Mouse (Mus musculus) frontal cortex, postnatal 25 days (tissue): Measurements from ENCODE around the gene Tmprss9.
A peak's percentile ranks its signal among the peaks of the same experiment; 100 is the strongest.

Source experiments
- DNase-seq, 2 experiments: peaks; one replicate each; pipeline ENCODE4 v3.0.0; 2022; ENCODE audit warnings: low spot score in 2 of 2

Gene Tmprss9

GRCm38 (mm10) chr10:80887181-80887580 is 15.5 kb downstream of the Tmprss9 start:
- DNase-seq, result no peak

GRCm38 (mm10) chr10:80895100-80895499 is 23.5 kb downstream of the Tmprss9 start:
- no peak for DNase-seq

- no peak for DNase-seq
These were observed 24.0 kb downstream of the Tmprss9 start for GRCm38 (mm10) chr10:80895697-80896096.

- no peak for DNase-seq
These were observed 25.2 kb downstream of the Tmprss9 start for GRCm38 (mm10) chr10:80896581-80897485.

- peak; percentile 29 to 49 for DNase-seq
These were observed 26.3 kb downstream of the Tmprss9 start for GRCm38 (mm10) chr10:80897861-80898510.

GRCm38 (mm10) chr10:80899074-80899473 is 27.4 kb downstream of the Tmprss9 start:
- no peak for DNase-seq

- no peak for DNase-seq
These were observed 28.1 kb downstream of the Tmprss9 start for GRCm38 (mm10) chr10:80899591-80900317.

- peak; percentile 96 to 97 for DNase-seq
These were observed 28.9 kb downstream of the Tmprss9 start, which contains the start of gene Timm13 for GRCm38 (mm10) chr10:80900318-80901247. Gene Timm13, minus strand, starts transcription at chr10:80900969.

- no peak for DNase-seq
These were observed 30.0 kb downstream of the Tmprss9 start for GRCm38 (mm10) chr10:80901409-80902272.

GRCm38 (mm10) chr10:80902273-80902940 is 30.8 kb downstream of the Tmprss9 start:
- DNase-seq, result no peak

GRCm38 (mm10) chr10:80903282-80903681 is 31.6 kb downstream of the Tmprss9 start:
- no peak for DNase-seq

- DNase-seq, result no peak
These were observed 32.5 kb downstream of the Tmprss9 start for GRCm38 (mm10) chr10:80904004-80904693.

GRCm38 (mm10) chr10:80904709-80905108 is 33.1 kb downstream of the Tmprss9 start:
- DNase-seq, result no peak

- no peak for DNase-seq
These were observed 37.9 kb downstream of the Tmprss9 start for GRCm38 (mm10) chr10:80909375-80910162.

GRCm38 (mm10) chr10:80911354-80911753 is 39.7 kb downstream of the Tmprss9 start:
- DNase-seq, result no peak

GRCm38 (mm10) chr10:80911891-80912290 is 40.2 kb downstream of the Tmprss9 start:
- no peak for DNase-seq

GRCm38 (mm10) chr10:80913364-80914011 is 41.8 kb downstream of the Tmprss9 start:
- no peak for DNase-seq

GRCm38 (mm10) chr10:80914253-80914656 is 42.6 kb downstream of the Tmprss9 start:
- DNase-seq, result no peak
